In the genomic region with DNA sequence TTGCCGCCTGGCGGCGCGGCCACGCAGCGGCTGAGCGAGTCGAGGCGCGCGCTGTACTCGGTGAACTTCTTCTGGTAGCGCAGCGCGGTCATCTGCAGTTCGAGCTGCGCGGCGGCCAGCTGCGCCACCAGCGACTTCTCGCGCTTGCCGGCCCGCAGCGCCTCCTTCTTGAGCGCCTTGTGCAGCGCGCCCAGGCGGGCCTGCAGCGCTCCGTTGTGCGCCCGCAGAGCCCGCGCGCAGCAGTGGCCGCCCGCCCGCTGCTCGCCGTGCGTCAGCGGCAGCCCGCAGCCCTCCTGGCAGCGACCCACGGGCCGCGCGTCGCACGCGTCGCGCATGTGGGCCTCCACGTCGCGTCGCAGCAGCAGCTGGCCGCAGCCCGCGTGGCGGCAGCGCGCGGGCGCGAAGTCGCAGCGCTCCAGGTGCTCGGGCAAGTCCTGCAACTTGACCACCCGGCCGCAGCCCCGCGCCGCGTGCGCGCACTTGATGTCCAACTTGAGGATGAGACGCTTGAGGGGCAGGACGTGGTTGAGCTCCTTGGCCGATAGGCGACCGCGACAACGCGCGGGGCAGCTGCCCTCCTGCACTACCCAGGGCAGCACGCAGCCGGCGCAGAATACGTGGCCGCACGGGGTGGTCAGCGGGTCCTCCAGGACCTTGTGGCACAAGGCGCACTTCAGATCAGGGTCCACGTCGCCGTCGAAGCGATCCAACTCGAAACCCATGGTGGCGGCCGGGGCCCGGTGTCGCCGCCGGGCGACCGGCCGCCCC, we compare ENCODE assay signal across 8 mouse cellular contexts. TPM values are rescaled to one million over a fixed set of nuclear protein-coding genes. Genes with fewer than 3 reads are reported as not detected.
A peak's percentile ranks its signal among the peaks of the same experiment; 100 is the strongest.
DNase-seq lines count a peak whose midpoint lies in the region; ATAC-seq lines count a peak whose summit lies in the region.

Gene Pdzrn3 (minus strand): TSS at position 731 of the 768 bp plus-strand sequence.

- no peaks in the 10 kb centered on the region for H3K9me3 ChIP-seq in hindbrain, embryonic 15.5 days
- no peaks in the 10 kb centered on the region for H3K9me3 ChIP-seq in midbrain, embryonic 11.5 days (ENCODE audit: control insufficient read depth, low read length)

- no peaks in the 10 kb centered on the region for H3K36me3 ChIP-seq in hindbrain, embryonic 15.5 days
- H3K36me3 ChIP-seq in midbrain, embryonic 11.5 days (ENCODE audit: control insufficient read depth, insufficient read depth, low read length): no peaks in the 10 kb centered on the region

- peak within 1 kb of the TSS; percentile 48 for H3K4me3 ChIP-seq in hindbrain, embryonic 15.5 days
- H3K4me3 ChIP-seq in midbrain, embryonic 11.5 days (ENCODE audit: low read depth, low read length): peak within 1 kb of the TSS; percentile 41

- peak; percentile 68 for ATAC-seq in common myeloid progenitor, adult 5-6 weeks (replicated peaks; ENCODE audit: low read depth, poor library complexity, severe bottlenecking)
- peak; percentile 85 for ATAC-seq in hindbrain, embryonic 15.5 days (ENCODE audit: low FRiP score, low read depth)
- peak; percentile 84 for ATAC-seq in midbrain, embryonic 11.5 days (ENCODE audit: low FRiP score)
- ATAC-seq in inflammation-experienced regulatory T-cells, adult 6 months: no peak

- H3K27me3 ChIP-seq in hindbrain, embryonic 15.5 days: peaks cover 15% of the 10 kb centered on the region
- H3K27me3 ChIP-seq in midbrain, embryonic 11.5 days (ENCODE audit: control insufficient read depth, insufficient read depth, low read length): peaks cover 15% of the 10 kb centered on the region

- peak within 1 kb of the TSS; percentile 98 for H3K4me2 ChIP-seq in hindbrain, embryonic 15.5 days
- H3K4me2 ChIP-seq in midbrain, embryonic 11.5 days: peak within 1 kb of the TSS; percentile 68

- H3K27ac ChIP-seq in hindbrain, embryonic 15.5 days (replicated peaks): peak within 1 kb of the TSS; percentile 60
- peak within 1 kb of the TSS; percentile 73 for H3K27ac ChIP-seq in midbrain, embryonic 11.5 days (ENCODE audit: low read depth, low read length)

- peaks cover 33% of the 10 kb centered on the region for H3K4me1 ChIP-seq in hindbrain, embryonic 15.5 days (replicated peaks)
- H3K4me1 ChIP-seq in midbrain, embryonic 11.5 days (ENCODE audit: control insufficient read depth, insufficient read depth, low read length): peaks cover 25% of the 10 kb centered on the region

- peak; percentile 57 for DNase-seq in R1 (ENCODE audit: low read depth, low spot score)
- DNase-seq in gastrocnemius, postnatal 14 days: peak; percentile 66
- DNase-seq in left cerebral cortex, postnatal 36 days (ENCODE audit: low spot score in 2 of 2): peak; percentile 67 to 79
- DNase-seq in midbrain, embryonic 11.5 days (ENCODE audit: low spot score, missing footprints): peak; percentile 98
- peak; percentile 69 for DNase-seq in skeletal muscle tissue, adult 2 months (ENCODE audit: low read depth, low spot score)

- intact Hi-C loops in gastrocnemius, postnatal 14 days (cut with DNase I; ENCODE audit: low total_unique reads): loop anchor here (5.0 kb wide), 1 partner anchor 110 kb away; no protein-coding TSS in a partner anchor
- intact Hi-C loops in left cerebral cortex, postnatal 36 days (cut with DNase I): loop anchor here (5.0 to 10.0 kb wide), 2 partner anchors 110 to 237 kb away; no protein-coding TSS in a partner anchor

- peak within 1 kb of the TSS; percentile 36 for H3K9ac ChIP-seq in hindbrain, embryonic 15.5 days
- H3K9ac ChIP-seq in midbrain, embryonic 11.5 days (ENCODE audit: low read length): peak within 1 kb of the TSS; percentile 49

- WGBS in hindbrain, embryonic 15.5 days: under 1% methylated on average over 103 of the region's 111 CpGs
- WGBS in midbrain, embryonic 11.5 days: under 1% methylated on average over 92 of the region's 111 CpGs

RNA-seq across cellular contexts. Expression of gene Pdzrn3, which starts in this region (rescaled TPM):
- total RNA-seq in common myeloid progenitor, adult 5-6 weeks (2017): not detected in 2 replicates
- total RNA-seq in gastrocnemius, postnatal 14 days (2021): 10 to 100 TPM; 29.1 to 33.5 TPM
- 23.6 and 25.8 TPM in 2 replicates for polyA plus RNA-seq in hindbrain, embryonic 15.5 days (2015; fragmentation: Nextera tagmentation; extraction: Ambion mirVana)
- total RNA-seq in left cerebral cortex, postnatal 36 days (2021): 10 to 100 TPM; 45.1 to 50.9 TPM
- 8.4 and 8.8 TPM in 2 replicates for polyA plus RNA-seq in midbrain, embryonic 11.5 days (2014; fragmentation: Nextera tagmentation; extraction: Ambion mirVana)
- not detected for polyA plus RNA-seq in inflammation-experienced regulatory T-cells, adult 6 months (2017; shearing (Covaris generic))

Comparison
In these comparisons a context has a peak if more than half of its experiments do, and no peak if none do; other contexts are left out.
1. RNA of gene Pdzrn3 (total RNA-seq): 45.1 to 50.9 TPM in left cerebral cortex, postnatal 36 days and 29.1 to 33.5 TPM in gastrocnemius, postnatal 14 days; not detected in common myeloid progenitor, adult 5-6 weeks; every median in the first group is over 10 times any median in the second.
2. Peak in ATAC-seq in common myeloid progenitor, adult 5-6 weeks; RNA of the gene not detected or under 1 TPM.
3. Peak in every context shown above with its lines, with median percentiles within 50 percentile points of each other: DNase-seq.